Mouse (Mus musculus) C2C12 (cell line): ENCODE measurements around the gene Plac1. TPM values are rescaled to one million over a fixed set of nuclear protein-coding genes. Genes with fewer than 3 reads are reported as not detected.

ENCODE experiments used
- H3K27me3 ChIP-seq: one replicate; pipeline ENCODE4 v1.6.1; 2011; ENCODE audit not compliant: control insufficient read depth, insufficient read depth, insufficient read length
- H3K36me3 ChIP-seq: one replicate; pipeline ENCODE4 v1.6.1; 2011; ENCODE audit not compliant: control insufficient read depth, insufficient read depth
- H3K4me3 ChIP-seq: one replicate; pipeline ENCODE4 v1.5.1; 2011; ENCODE audit warnings: mild to moderate bottlenecking, control low read depth; ENCODE audit not compliant: poor library complexity, insufficient read depth, severe bottlenecking
- H3K79me2 ChIP-seq: one replicate; pipeline ENCODE4 v1.6.1; 2011; ENCODE audit not compliant: control insufficient read depth, insufficient read depth
- H3K79me3 ChIP-seq: one replicate; pipeline ENCODE4 v1.6.1; 2011; ENCODE audit warnings: low read depth, control low read depth
- H3ac ChIP-seq: one replicate; pipeline ENCODE3; 2011; ENCODE audit warnings: low read depth; ENCODE audit not compliant: control insufficient read depth, insufficient read length
- CEBPB ChIP-seq: IDR thresholded peaks from one replicate; pipeline ENCODE4 v1.6.1; 2011; ENCODE audit warnings: low read depth, mild to moderate bottlenecking, control low read depth, moderate library complexity
- CTCF ChIP-seq: IDR thresholded peaks from one replicate; pipeline ENCODE4 v1.5.1; 2011; ENCODE audit not compliant: control insufficient read depth, insufficient read depth, insufficient read length
- FOSL1 ChIP-seq: IDR thresholded peaks from one replicate; pipeline ENCODE4 v1.8.0; 2011; ENCODE audit warnings: mild to moderate bottlenecking, low read length; ENCODE audit not compliant: poor library complexity, insufficient read depth, severe bottlenecking
- MAX ChIP-seq: IDR thresholded peaks from one replicate; pipeline ENCODE4 v1.6.1; 2011; ENCODE audit warnings: mild to moderate bottlenecking, control low read depth
- MYOD1 ChIP-seq: IDR thresholded peaks from one replicate; pipeline ENCODE4 v1.6.1; 2011; ENCODE audit warnings: low read depth; ENCODE audit not compliant: control insufficient read depth, insufficient read length
- MYOG ChIP-seq: IDR thresholded peaks from one replicate; pipeline ENCODE4 v1.6.1; 2011; ENCODE audit not compliant: control insufficient read depth, insufficient read length; ENCODE audit errors: extremely low read depth
- USF1 ChIP-seq: IDR thresholded peaks from one replicate; pipeline ENCODE4 v1.6.1; 2011; ENCODE audit warnings: low read depth, mild to moderate bottlenecking, control low read depth, moderate library complexity
- polyA plus RNA-seq: library from polyadenylated mRNA; unstranded; fragments of >200 nt; fragmentation: generic; extraction: Trizol; gene quantifications from one replicate; pipeline ENCODE4 v1.2.1, GENCODE M21; 2012; ENCODE audit warnings: missing spikeins

The Plac1 gene
- polyA plus RNA-seq, 1 experiment = 0.48 TPM

- no peaks in the 10 kb centered on the region for H3K79me2 ChIP-seq
- no peaks in the 10 kb centered on the region for H3K36me3 ChIP-seq
- no peak overlapping the region for H3K4me3 ChIP-seq
- no peak for TF ChIP-seq MAX
- TF ChIP-seq MYOG = no peak
- no peak for TF ChIP-seq CEBPB
- no peak for TF ChIP-seq MYOD1
- no peak for TF ChIP-seq USF1
- no peak for TF ChIP-seq FOSL1
- H3K27me3 ChIP-seq = no peaks in the 10 kb centered on the region
- no peaks in the 10 kb centered on the region for H3K79me3 ChIP-seq
- H3ac ChIP-seq = no peak overlapping the region
These were observed 15.5 kb downstream of the Plac1 start for GRCm38 (mm10) chrX:53224353-53224944.

GRCm38 (mm10) chrX:53220855-53221254 lies 19.1 kb downstream of the Plac1 start:
- H3K79me3 ChIP-seq = no peaks in the 10 kb centered on the region
- no peaks in the 10 kb centered on the region for H3K36me3 ChIP-seq
- H3K4me3 ChIP-seq = no peak overlapping the region
- H3K79me2 ChIP-seq = no peaks in the 10 kb centered on the region
- H3ac ChIP-seq = no peak overlapping the region
- TF ChIP-seq CTCF (no peak), CEBPB (no peak), MYOG (no peak), USF1 (no peak), FOSL1 (no peak), MYOD1 (no peak), MAX (no peak)
- no peaks in the 10 kb centered on the region for H3K27me3 ChIP-seq

- Histone ChIP-seq H3K79me3 (no peaks in the 10 kb centered on the region), H3K36me3 (no peaks in the 10 kb centered on the region), H3K79me2 (no peaks in the 10 kb centered on the region), H3K4me3 (no peak overlapping the region), H3ac (no peak overlapping the region), H3K27me3 (no peaks in the 10 kb centered on the region)
- TF ChIP-seq CTCF (no peak), CEBPB (no peak), MAX (no peak), MYOG (no peak), USF1 (no peak), FOSL1 (no peak), MYOD1 (no peak)
These were observed 25.2 kb downstream of the Plac1 start for GRCm38 (mm10) chrX:53214557-53215229.

- no peaks in the 10 kb centered on the region for H3K27me3 ChIP-seq
- H3K79me2 ChIP-seq = no peaks in the 10 kb centered on the region
- no peak overlapping the region for H3ac ChIP-seq
- TF ChIP-seq MYOG = no peak
- no peak for TF ChIP-seq FOSL1
- TF ChIP-seq CTCF = no peak
- TF ChIP-seq MYOD1 = no peak
- TF ChIP-seq MAX = no peak
- no peak for TF ChIP-seq USF1
- TF ChIP-seq CEBPB = no peak
- H3K36me3 ChIP-seq = no peaks in the 10 kb centered on the region
- H3K79me3 ChIP-seq = no peaks in the 10 kb centered on the region
- H3K4me3 ChIP-seq = no peak overlapping the region
These were observed 26.1 kb downstream of the Plac1 start for GRCm38 (mm10) chrX:53213838-53214237.

GRCm38 (mm10) chrX:53212485-53212884 lies 27.4 kb downstream of the Plac1 start:
- TF ChIP-seq MAX (no peak), CTCF (no peak), MYOD1 (no peak), MYOG (no peak), USF1 (no peak), CEBPB (no peak), FOSL1 (no peak)
- H3ac ChIP-seq = no peak overlapping the region
- H3K79me3 ChIP-seq = no peaks in the 10 kb centered on the region
- no peaks in the 10 kb centered on the region for H3K79me2 ChIP-seq
- H3K36me3 ChIP-seq = no peaks in the 10 kb centered on the region
- H3K27me3 ChIP-seq = no peaks in the 10 kb centered on the region
- H3K4me3 ChIP-seq = no peak overlapping the region
